In genomic region chr11:58498761-58499160, GRCm38 (mm10) we compare ENCODE assay signal across 24 mouse cellular contexts. TPM values are rescaled to one million over a fixed set of nuclear protein-coding genes. Genes with fewer than 3 reads are reported as not detected.
DNase-seq lines count a peak whose midpoint lies in the region; TF ChIP-seq lines count a peak whose summit lies in the region.
"Had no signal": no experiment of that assay in that cellular context is flagged by ENCODE, and none has a peak within 500 bp of the region (broad histone marks: within the 10 kb centered on the region; RNA-seq: fewer than 3 reads in every experiment).

No protein-coding gene starts in this region.

- no peak overlapping the region for H3K27ac ChIP-seq in gastrocnemius, adult 2 months
- H3K27ac ChIP-seq in thymus, adult 2 months (ENCODE audit: control insufficient read depth, insufficient read depth, low read length): no peak overlapping the region
- H3K27ac ChIP-seq: embryonic facial prominence, embryonic 10.5 days; forebrain, embryonic 13.5 days; heart, embryonic 13.5 days; hindbrain, embryonic 12.5 days had no signal

- no peak for TF ChIP-seq POLR2A in thymus, adult 2 months (IDR thresholded peaks at IDR 0.05; ENCODE audit: control insufficient read depth, extremely low read depth, insufficient read depth, low read length, poor library complexity)

- intact Hi-C loops in gastrocnemius, adult 2 months (cut with DNase I): no loop called here
- intact Hi-C loops in heart, postnatal 36 days (cut with DNase I): loop anchor here (1.0 to 2.0 kb wide), 2 partner anchors 96 to 198 kb away; no protein-coding TSS in a partner anchor

- peak; percentile 19 for DNase-seq in gastrocnemius, adult 2 months
- DNase-seq in gastrocnemius, postnatal 4 days (ENCODE audit: low spot score in 2 of 2): no peak
- peak; percentile 13 for DNase-seq in 3134 (ENCODE audit: extremely low read depth, insufficient read length, low spot score)
- DNase-seq in heart, adult 9 months (ENCODE audit: low spot score in 2 of 2): peak; percentile 30 to 52
- peak; percentile 30 to 31 for DNase-seq in heart, postnatal 36 days
- DNase-seq in spleen, postnatal 36 days (ENCODE audit: low spot score in 2 of 2): no peak
- DNase-seq in thymus, adult 2 months: no peak
- DNase-seq: adrenal gland, adult 8-10 months; adrenal gland, postnatal 36 days; cerebellum, adult 2 months; gastrocnemius, postnatal 25 days; kidney, adult 11 months; kidney, adult 9 months had no signal

- no peaks in the 10 kb centered on the region for H3K4me1 ChIP-seq in thymus, adult 2 months (replicated peaks; ENCODE audit: control insufficient read depth, insufficient read depth, low read length)
- H3K4me1 ChIP-seq: embryonic facial prominence, embryonic 10.5 days; forebrain, embryonic 13.5 days; heart, embryonic 13.5 days; hindbrain, embryonic 12.5 days had no signal

- WGBS in thymus, adult 2 months: 87% methylated on average over 9 of the region's 9 CpGs

- H3K4me3 ChIP-seq in gastrocnemius, adult 2 months: no peak overlapping the region
- no peak overlapping the region for H3K4me3 ChIP-seq in thymus, adult 2 months (ENCODE audit: control insufficient read depth, insufficient read depth, low read length)
- H3K4me3 ChIP-seq: embryonic facial prominence, embryonic 10.5 days; forebrain, embryonic 13.5 days; heart, embryonic 13.5 days; hindbrain, embryonic 12.5 days had no signal

- no peaks in the 10 kb centered on the region for H3K36me3 ChIP-seq in thymus, adult 2 months (ENCODE audit: control insufficient read depth, insufficient read depth, low read length)
- H3K36me3 ChIP-seq: embryonic facial prominence, embryonic 10.5 days; heart, embryonic 13.5 days; hindbrain, embryonic 12.5 days had no signal

- no peaks in the 10 kb centered on the region for H3K27me3 ChIP-seq in thymus, adult 2 months (ENCODE audit: control insufficient read depth, insufficient read depth, low read length)
- H3K27me3 ChIP-seq: forebrain, embryonic 13.5 days; heart, embryonic 13.5 days; hindbrain, embryonic 12.5 days had no signal

- no peak for TF ChIP-seq CTCF in gastrocnemius, adult 2 months (IDR thresholded peaks at IDR 0.05)
- no peak for TF ChIP-seq CTCF in thymus, adult 2 months (IDR thresholded peaks at IDR 0.05; ENCODE audit: borderline replicate concordance, control insufficient read depth, extremely low read depth, insufficient read depth, low read length, poor library complexity)

RNA-seq across cellular contexts. Expression of gene Olfr331, which starts 3.6 kb away (rescaled TPM):
- total RNA-seq in gastrocnemius, adult 2 months (2021): not detected
- total RNA-seq in gastrocnemius, postnatal 4 days (2021): not detected
- not detected for total RNA-seq in heart, postnatal 36 days (2021)
- not detected in 2 replicates for polyA plus RNA-seq in thymus, adult 2 months (2012; rRNA removed)
- total RNA-seq: adrenal gland, adult 8-10 months; adrenal gland, postnatal 36 days; ES-E14; forebrain, postnatal 0 days; gastrocnemius, adult 18-20 months; gastrocnemius, postnatal 25 days had no signal
- polyA plus RNA-seq: cerebellum, adult 2 months; embryonic facial prominence, embryonic 10.5 days; embryonic facial prominence, embryonic 14.5 days; forebrain, embryonic 13.5 days; forebrain, postnatal 0 days; heart, embryonic 13.5 days; heart, postnatal 0 days; hindbrain, embryonic 12.5 days; hindbrain, embryonic 16.5 days; inflammation-experienced regulatory T-cells, adult 6 months had no signal

RNA-seq across cellular contexts. Expression of gene Olfr332, which starts 6.4 kb away (rescaled TPM):
- not detected for total RNA-seq in gastrocnemius, adult 2 months (2021)
- total RNA-seq in gastrocnemius, postnatal 4 days (2021): not detected
- total RNA-seq in heart, postnatal 36 days (2021): not detected
- 0.03 TPM in 1 of 2 replicates, not detected in the other for polyA plus RNA-seq in thymus, adult 2 months (2012; rRNA removed)
- total RNA-seq: adrenal gland, adult 8-10 months; adrenal gland, postnatal 36 days; ES-E14; forebrain, postnatal 0 days; gastrocnemius, adult 18-20 months; gastrocnemius, postnatal 25 days had no signal
- polyA plus RNA-seq: cerebellum, adult 2 months; embryonic facial prominence, embryonic 10.5 days; forebrain, embryonic 13.5 days; heart, embryonic 13.5 days; heart, postnatal 0 days; hindbrain, embryonic 12.5 days; hindbrain, embryonic 16.5 days had no signal

RNA-seq across cellular contexts. Expression of gene Olfr330, which starts 35.9 kb away (rescaled TPM):
- total RNA-seq in gastrocnemius, adult 2 months (2021): not detected
- not detected for total RNA-seq in gastrocnemius, postnatal 4 days (2021)
- total RNA-seq in heart, postnatal 36 days (2021): not detected
- 0.29 and 0.50 TPM in 2 replicates for polyA plus RNA-seq in thymus, adult 2 months (2012; rRNA removed)
- total RNA-seq: ES-E14; gastrocnemius, adult 18-20 months; gastrocnemius, postnatal 25 days had no signal
- polyA plus RNA-seq: cerebellum, adult 2 months; embryonic facial prominence, embryonic 10.5 days; forebrain, embryonic 13.5 days; forebrain, postnatal 0 days; heart, embryonic 13.5 days; heart, postnatal 0 days; hindbrain, embryonic 12.5 days; hindbrain, embryonic 16.5 days; inflammation-experienced regulatory T-cells, adult 6 months had no signal

RNA-seq across cellular contexts. Expression of gene Olfr30, which starts 36.7 kb away (rescaled TPM):
- not detected for total RNA-seq in gastrocnemius, adult 2 months (2021)
- not detected for total RNA-seq in gastrocnemius, postnatal 4 days (2021)
- total RNA-seq in heart, postnatal 36 days (2021): not detected
- polyA plus RNA-seq in thymus, adult 2 months (2012; rRNA removed): 0.05 TPM in 1 of 2 replicates, not detected in the other
- total RNA-seq: adrenal gland, adult 8-10 months; adrenal gland, postnatal 36 days; ES-E14; forebrain, postnatal 0 days; gastrocnemius, adult 18-20 months; gastrocnemius, postnatal 25 days had no signal
- polyA plus RNA-seq: cerebellum, adult 2 months; embryonic facial prominence, embryonic 10.5 days; forebrain, embryonic 13.5 days; forebrain, postnatal 0 days; heart, embryonic 13.5 days; heart, postnatal 0 days; hindbrain, embryonic 12.5 days; hindbrain, embryonic 16.5 days; inflammation-experienced regulatory T-cells, adult 6 months had no signal

RNA-seq across cellular contexts. Expression of gene Lypd9, which starts 46.0 kb away (rescaled TPM):
- total RNA-seq in gastrocnemius, adult 2 months (2021): not detected
- not detected for total RNA-seq in gastrocnemius, postnatal 4 days (2021)
- not detected for total RNA-seq in heart, postnatal 36 days (2021)
- polyA plus RNA-seq in thymus, adult 2 months (2012; rRNA removed): not detected in 2 replicates
- total RNA-seq: adrenal gland, adult 8-10 months; adrenal gland, postnatal 36 days; ES-E14; forebrain, postnatal 0 days; gastrocnemius, adult 18-20 months; gastrocnemius, postnatal 25 days had no signal
- polyA plus RNA-seq: cerebellum, adult 2 months; embryonic facial prominence, embryonic 10.5 days; embryonic facial prominence, embryonic 14.5 days; forebrain, embryonic 13.5 days; forebrain, postnatal 0 days; heart, embryonic 13.5 days; heart, postnatal 0 days; hindbrain, embryonic 12.5 days; hindbrain, embryonic 16.5 days; inflammation-experienced regulatory T-cells, adult 6 months had no signal

Comparison
In these comparisons a context has a peak if more than half of its experiments do, and no peak if none do; other contexts are left out.
1. DNase-seq: peak in gastrocnemius, adult 2 months (single experiment), 3134 (single experiment), heart, adult 9 months (2 of 2) and heart, postnatal 36 days (2 of 2); none in gastrocnemius, postnatal 4 days (0 of 2), spleen, postnatal 36 days (0 of 2) and thymus, adult 2 months (single experiment).